Mouse (Mus musculus) midbrain, embryonic 13.5 days (tissue): ENCODE measurements around the gene Fyb. TPM values are rescaled to one million over a fixed set of nuclear protein-coding genes. Genes with fewer than 3 reads are reported as not detected.

Experiments
- ATAC-seq: fragments of 200-750 bp; cut with Nextera tagmentation; 2 replicates; pipeline ENCODE4 v1.8.0; 2017; ENCODE audit warnings: mild to moderate bottlenecking, moderate TSS enrichment, moderate library complexity
- H3K27ac ChIP-seq: fragments of 300-500 bp; sonication (generic); 2 replicates; pipeline ENCODE4 v1.5.1; 2015; ENCODE audit warnings: inconsistent platforms, mild to moderate bottlenecking, moderate library complexity
- H3K27me3 ChIP-seq: fragments of 300-500 bp; sonication (generic); 2 replicates; pipeline ENCODE4 v1.6.1; 2015; ENCODE audit warnings: mild to moderate bottlenecking, inconsistent platforms
- H3K36me3 ChIP-seq: fragments of 300-500 bp; sonication (generic); 2 replicates; pipeline ENCODE4 v1.6.1; 2015; ENCODE audit warnings: mild to moderate bottlenecking, inconsistent platforms
- H3K4me1 ChIP-seq: fragments of 300-500 bp; sonication (generic); replicated peaks from 2 replicates; pipeline ENCODE4 v1.6.1; 2015; ENCODE audit warnings: inconsistent platforms
- H3K4me2 ChIP-seq: fragments of 300-500 bp; sonication (generic); replicated peaks from 2 replicates; pipeline ENCODE4 v1.6.1; 2015; ENCODE audit warnings: moderate library complexity, mild to moderate bottlenecking, inconsistent platforms
- H3K4me3 ChIP-seq: fragments of 300-500 bp; sonication (generic); replicated peaks from 2 replicates; pipeline ENCODE4 v1.5.1; 2015; ENCODE audit warnings: mild to moderate bottlenecking, inconsistent platforms
- H3K9ac ChIP-seq: fragments of 300-500 bp; sonication (generic); replicated peaks from 2 replicates; pipeline ENCODE4 v1.6.1; 2015; ENCODE audit warnings: mild to moderate bottlenecking, inconsistent platforms
- H3K9me3 ChIP-seq: fragments of 300-500 bp; sonication (generic); 2 replicates; pipeline ENCODE4 v1.6.1; 2016; ENCODE audit warnings: mild to moderate bottlenecking, inconsistent platforms
- WGBS: fragments of 180-500 bp; shearing (Covaris S2); methylation state at CpG from one replicate; pipeline ENCODE4 v1.1.7; 2015; 5-methylcytosine and 5-hydroxymethylcytosine counted together
- polyA plus RNA-seq: library from polyadenylated mRNA; unstranded; fragments of >200 nt; fragmentation: Nextera tagmentation; extraction: Ambion mirVana; gene quantifications from 2 replicates; pipeline ENCODE4 v1.2.1, GENCODE M21; 2015

Fyb gene
- polyA plus RNA-seq: 2.7 and 4.1 TPM in 2 replicates

DNA sequence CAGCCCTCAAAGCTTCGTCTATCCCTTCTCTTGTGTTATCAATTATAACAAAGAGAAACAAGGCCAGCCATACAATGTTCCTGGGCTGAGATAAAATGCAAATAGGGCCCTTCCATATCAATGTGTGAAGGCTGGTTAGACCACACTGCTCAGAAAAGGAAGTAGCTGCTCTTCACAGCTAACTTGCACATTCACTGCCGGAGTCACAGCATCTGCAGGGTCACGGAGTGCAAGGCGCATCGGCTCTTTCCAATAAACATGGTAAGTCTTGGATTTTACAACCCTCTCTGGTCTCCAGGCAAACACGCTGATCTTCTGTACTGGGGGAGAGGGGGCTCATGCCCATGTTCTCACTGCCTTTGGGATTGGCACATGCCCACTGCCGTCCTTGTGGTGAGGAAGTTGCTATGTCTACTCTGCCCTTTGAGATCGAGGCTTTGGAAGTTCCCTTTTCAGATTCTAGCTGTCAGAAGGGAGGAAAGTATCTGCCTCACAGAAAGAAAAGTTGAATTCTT lies at the start of gene Fyb:
Gene Fyb, plus strand, starts transcription at position 201 of the 515 bp plus-strand sequence.
- no peak for ATAC-seq
- WGBS: 88% methylated on average over 8 of the region's 8 CpGs

DNA sequence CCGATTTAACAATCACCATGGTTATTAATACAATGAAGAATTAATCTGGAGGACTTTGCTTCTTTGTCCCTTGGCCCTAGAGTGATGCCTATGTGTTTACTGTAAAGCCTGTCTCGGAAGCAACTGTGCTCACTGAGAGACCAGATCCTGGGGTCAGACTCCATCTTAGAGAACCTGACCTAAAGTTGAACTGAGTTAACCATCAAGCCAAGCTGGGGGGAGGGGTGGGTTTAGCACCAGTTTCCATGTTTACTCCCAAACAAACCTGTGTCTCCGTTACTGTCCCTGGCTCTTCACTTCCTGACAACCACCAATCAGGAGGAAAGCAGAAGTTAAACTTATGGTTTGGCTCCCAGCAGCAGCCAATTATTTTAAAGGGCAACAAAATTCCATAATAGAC lies 39.1 kb upstream of the Fyb start:
- H3K36me3 ChIP-seq: no peaks in the 10 kb centered on the region
- H3K27ac ChIP-seq: no peak overlapping the region
- H3K4me1 ChIP-seq: no peaks in the 10 kb centered on the region
- no peak overlapping the region for H3K9ac ChIP-seq
- no peaks in the 10 kb centered on the region for H3K27me3 ChIP-seq
- 77% methylated on average over 3 of the region's 3 CpGs for WGBS
- no peaks in the 10 kb centered on the region; the same call in 1 of the 2 replicates for H3K9me3 ChIP-seq
- no peak for ATAC-seq
- H3K4me3 ChIP-seq: no peak overlapping the region
- no peak overlapping the region for H3K4me2 ChIP-seq

More for the DNA sequence above, at the start of gene Fyb:
- H3K4me1 ChIP-seq: no peaks in the 10 kb centered on the region
- H3K4me2 ChIP-seq: no peak within 1 kb of the TSS
- H3K9me3 ChIP-seq: no peaks in the 10 kb centered on the region
- no peak within 1 kb of the TSS for H3K4me3 ChIP-seq
- H3K36me3 ChIP-seq: no peaks in the 10 kb centered on the region
- no peaks in the 10 kb centered on the region for H3K27me3 ChIP-seq
- no peak within 1 kb of the TSS for H3K9ac ChIP-seq
- H3K27ac ChIP-seq: no peak within 1 kb of the TSS

DNA sequence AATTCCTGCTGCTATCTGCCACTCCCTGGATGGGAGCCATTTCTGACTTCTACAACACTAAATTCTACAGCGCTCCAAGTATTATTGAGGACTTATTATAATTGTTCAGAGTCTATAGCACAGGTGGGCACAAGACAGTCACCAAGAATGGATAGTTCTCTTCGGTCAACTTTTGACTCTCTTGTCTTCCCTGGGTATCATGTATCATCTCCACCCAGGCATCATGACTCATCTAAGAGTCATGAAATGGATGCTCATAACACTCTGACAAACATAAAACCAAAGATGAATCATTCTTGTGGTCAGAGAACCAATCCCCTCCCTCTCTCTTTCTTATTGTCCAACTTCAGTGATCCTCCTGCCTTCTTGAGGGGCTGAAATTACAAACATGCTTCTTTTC lies 30.3 kb upstream of the Fyb start:
- no peaks in the 10 kb centered on the region for H3K27me3 ChIP-seq
- H3K4me3 ChIP-seq: no peak overlapping the region
- no peaks in the 10 kb centered on the region; the same call in 1 of the 2 replicates for H3K9me3 ChIP-seq
- no peak overlapping the region for H3K27ac ChIP-seq
- WGBS: 89% methylated on average over 2 of the region's 2 CpGs
- ATAC-seq: no peak
- no peaks in the 10 kb centered on the region for H3K36me3 ChIP-seq
- no peak overlapping the region for H3K9ac ChIP-seq
- H3K4me2 ChIP-seq: no peak overlapping the region
- no peaks in the 10 kb centered on the region for H3K4me1 ChIP-seq

GRCm38 (mm10) chr15:6498396-6499070 lies 24.1 kb upstream of the Fyb start:
- no peak overlapping the region for H3K4me2 ChIP-seq
- 73% methylated on average over 10 of the region's 10 CpGs for WGBS
- peak; percentile 60; the same call in 1 of the 2 replicates for ATAC-seq

GRCm38 (mm10) chr15:6500787-6501186 lies 21.9 kb upstream of the Fyb start:
- Histone ChIP-seq H3K4me3 (no peak overlapping the region), H3K4me2 (no peak overlapping the region), H3K27me3 (no peaks in the 10 kb centered on the region), H3K9ac (no peak overlapping the region), H3K4me1 (no peaks in the 10 kb centered on the region), H3K27ac (no peak overlapping the region), H3K36me3 (no peaks in the 10 kb centered on the region), H3K9me3 (no peaks in the 10 kb centered on the region)
- WGBS: 68% methylated on average over 1 of the region's 1 CpGs
- ATAC-seq: no peak

More at GRCm38 (mm10) chr15:6498396-6499070, 24.1 kb upstream of the Fyb start:
- no peak overlapping the region for H3K4me3 ChIP-seq
- no peaks in the 10 kb centered on the region for H3K9me3 ChIP-seq
- H3K27ac ChIP-seq: no peak overlapping the region
- no peak overlapping the region for H3K9ac ChIP-seq
- no peaks in the 10 kb centered on the region for H3K27me3 ChIP-seq
- H3K4me1 ChIP-seq: no peaks in the 10 kb centered on the region
- H3K36me3 ChIP-seq: no peaks in the 10 kb centered on the region

DNA sequence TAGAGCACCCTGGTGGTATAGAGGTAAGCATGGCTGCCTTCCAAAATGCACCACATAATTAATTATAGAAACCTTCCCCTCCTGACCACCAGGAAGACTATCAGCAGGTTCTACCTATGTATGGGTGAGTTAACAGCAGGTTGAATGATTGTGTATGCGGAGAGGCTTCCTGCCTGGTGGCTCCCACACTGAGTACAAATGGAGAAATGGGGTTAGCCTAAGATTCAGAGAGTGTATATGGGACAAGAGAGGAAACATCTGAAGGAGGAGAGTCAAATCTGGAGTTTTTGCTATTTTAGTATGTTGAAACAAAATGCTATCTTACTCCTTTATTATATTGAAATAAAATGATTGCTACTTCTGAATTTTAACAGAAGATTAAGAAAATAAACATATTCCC lies 5.1 kb upstream of the Fyb start:
- H3K27me3 ChIP-seq: no peaks in the 10 kb centered on the region
- H3K27ac ChIP-seq: no peak overlapping the region
- H3K9me3 ChIP-seq: no peaks in the 10 kb centered on the region
- H3K4me1 ChIP-seq: no peaks in the 10 kb centered on the region
- no peak overlapping the region for H3K4me2 ChIP-seq
- no peak for ATAC-seq
- no peaks in the 10 kb centered on the region for H3K36me3 ChIP-seq
- 95% methylated on average over 1 of the region's 1 CpGs for whole genome bisulfite sequencing
- no peak overlapping the region for H3K9ac ChIP-seq
- H3K4me3 ChIP-seq: no peak overlapping the region

DNA sequence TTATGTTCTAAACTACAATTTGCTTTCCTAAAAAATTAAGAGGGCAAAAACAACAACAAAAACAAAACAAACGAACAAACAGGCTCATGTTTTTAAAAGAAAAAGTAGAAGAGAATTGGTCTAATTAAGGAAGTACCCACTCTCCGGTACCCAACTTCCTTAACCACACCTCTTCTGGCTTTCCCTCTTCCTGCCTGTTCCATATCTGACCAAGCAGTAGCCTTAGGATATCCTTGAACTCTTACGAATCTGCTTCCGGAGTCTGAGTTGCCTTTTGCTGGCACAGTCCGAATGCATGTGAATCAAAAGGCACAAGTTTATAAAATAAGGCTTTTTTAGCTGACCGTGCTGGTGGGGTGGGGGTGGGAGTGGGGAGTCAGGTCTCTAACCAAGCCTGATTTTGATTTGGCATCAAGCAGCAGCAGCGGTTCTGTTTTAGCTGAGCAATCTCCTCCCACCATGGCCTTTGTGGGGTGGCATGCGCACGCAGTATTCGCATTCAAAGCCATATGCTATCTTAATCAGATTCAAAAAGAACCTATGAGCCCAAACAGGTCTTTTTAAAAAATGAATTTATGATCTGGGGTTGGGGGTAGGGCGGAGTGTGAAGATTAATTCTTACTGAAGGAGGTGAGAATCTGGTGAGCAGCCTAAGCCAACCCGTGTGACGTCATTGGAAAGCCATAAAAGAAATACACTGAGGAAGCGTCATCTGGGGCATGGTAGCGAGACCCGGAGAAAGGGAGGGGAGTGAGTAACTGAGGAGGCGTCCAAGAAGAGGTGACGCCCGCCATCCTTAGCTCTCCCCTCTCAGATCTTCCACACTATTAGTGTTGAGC lies 3.0 kb upstream of the Fyb start:
- Histone ChIP-seq H3K4me1 (no peaks in the 10 kb centered on the region), H3K9ac (no peak overlapping the region), H3K27ac (no peak overlapping the region), H3K36me3 (no peaks in the 10 kb centered on the region), H3K27me3 (no peaks in the 10 kb centered on the region), H3K9me3 (no peaks in the 10 kb centered on the region), H3K4me2 (no peak overlapping the region), H3K4me3 (no peak overlapping the region)
- WGBS: 90% methylated on average over 19 of the region's 19 CpGs
- no peak for ATAC-seq

- Histone ChIP-seq H3K27me3 (no peaks in the 10 kb centered on the region), H3K4me3 (no peak overlapping the region), H3K36me3 (no peaks in the 10 kb centered on the region), H3K4me1 (no peaks in the 10 kb centered on the region), H3K27ac (no peak overlapping the region), H3K9me3 (no peaks in the 10 kb centered on the region), H3K9ac (no peak overlapping the region), H3K4me2 (no peak overlapping the region)
- no peak for ATAC-seq
- 89% methylated on average over 10 of the region's 10 CpGs for WGBS
Observed at GRCm38 (mm10) chr15:6520505-6521155, 2.0 kb upstream of the Fyb start.

DNA sequence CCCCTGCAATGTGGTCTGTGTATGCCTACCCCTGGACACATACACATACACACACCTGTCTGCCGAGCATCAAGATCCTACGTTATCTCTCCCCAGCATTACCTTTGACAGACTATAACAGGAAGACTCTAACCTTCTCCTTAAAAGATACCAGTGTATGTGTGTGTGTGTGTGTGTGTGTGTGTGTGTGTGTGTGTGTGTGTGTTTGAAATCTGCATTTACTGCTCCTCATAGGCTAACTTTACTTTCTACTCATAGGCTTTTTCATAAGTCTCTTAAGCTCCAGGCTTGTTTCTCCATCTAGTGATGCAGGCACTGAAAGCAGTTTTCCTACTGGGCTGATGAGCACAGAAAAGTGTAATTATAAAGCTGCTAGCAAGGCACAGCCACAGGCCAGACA lies 2.1 kb downstream of the Fyb start:
- Histone ChIP-seq H3K27ac (no peak overlapping the region), H3K4me3 (no peak overlapping the region), H3K4me1 (no peaks in the 10 kb centered on the region), H3K9me3 (no peaks in the 10 kb centered on the region), H3K9ac (no peak overlapping the region), H3K27me3 (no peaks in the 10 kb centered on the region), H3K36me3 (no peaks in the 10 kb centered on the region), H3K4me2 (no peak overlapping the region)
- 92% methylated on average over 2 of the region's 2 CpGs for WGBS
- no peak for ATAC-seq

DNA sequence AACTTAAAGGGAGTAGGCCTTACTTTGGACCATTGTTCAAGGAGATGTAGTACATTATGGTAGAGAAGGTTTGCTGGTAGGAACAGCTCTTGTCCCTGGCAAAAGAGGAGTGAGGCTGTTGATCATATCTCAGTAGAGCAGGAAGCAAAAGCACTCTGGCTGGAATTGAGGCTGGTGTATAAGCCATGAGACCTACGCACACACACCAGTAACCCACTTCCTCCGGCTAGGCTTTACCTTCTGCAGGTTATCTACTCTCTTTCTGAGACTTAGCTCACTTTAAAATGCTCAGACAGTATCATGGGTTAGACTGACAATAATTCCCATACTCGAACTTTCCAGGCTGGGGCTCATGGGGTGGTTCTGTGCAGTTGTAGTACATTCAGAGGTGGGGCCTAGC lies 2.7 kb downstream of the Fyb start:
- Histone ChIP-seq H3K4me3 (no peak overlapping the region), H3K9ac (no peak overlapping the region), H3K27me3 (no peaks in the 10 kb centered on the region), H3K27ac (no peak overlapping the region), H3K9me3 (no peaks in the 10 kb centered on the region), H3K36me3 (no peaks in the 10 kb centered on the region), H3K4me1 (no peaks in the 10 kb centered on the region), H3K4me2 (no peak overlapping the region)
- 86% methylated on average over 3 of the region's 3 CpGs for WGBS
- ATAC-seq: no peak

DNA sequence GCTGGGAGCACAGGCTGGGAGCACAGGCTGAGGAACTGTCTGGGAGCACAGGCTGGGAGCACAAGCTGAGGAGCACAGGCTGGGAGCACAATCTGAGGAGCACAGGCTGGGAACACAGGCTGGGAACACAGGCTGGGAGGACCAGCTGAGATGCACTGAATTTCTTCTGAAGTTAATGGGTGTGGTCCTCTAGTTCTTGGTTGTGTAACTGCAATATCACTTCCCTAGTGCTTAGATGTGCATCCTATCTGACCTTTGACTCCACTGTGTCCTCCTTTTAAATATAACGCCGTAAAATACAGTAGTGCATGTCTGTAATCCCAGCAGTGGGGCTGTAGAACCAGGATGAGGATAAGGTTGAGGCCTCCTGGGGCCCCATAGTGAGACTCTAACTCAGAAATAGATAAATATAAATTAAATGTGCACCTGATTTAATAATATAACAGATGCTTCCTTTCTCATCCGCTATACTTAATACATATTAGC lies 11.2 kb downstream of the Fyb start:
- ATAC-seq: no peak
- no peak overlapping the region for H3K27ac ChIP-seq
- H3K4me1 ChIP-seq: no peaks in the 10 kb centered on the region
- H3K9me3 ChIP-seq: no peaks in the 10 kb centered on the region
- H3K36me3 ChIP-seq: no peaks in the 10 kb centered on the region
- 89% methylated on average over 3 of the region's 3 CpGs for WGBS
- H3K4me3 ChIP-seq: no peak overlapping the region
- no peak overlapping the region for H3K4me2 ChIP-seq
- H3K9ac ChIP-seq: no peak overlapping the region
- H3K27me3 ChIP-seq: no peaks in the 10 kb centered on the region

DNA sequence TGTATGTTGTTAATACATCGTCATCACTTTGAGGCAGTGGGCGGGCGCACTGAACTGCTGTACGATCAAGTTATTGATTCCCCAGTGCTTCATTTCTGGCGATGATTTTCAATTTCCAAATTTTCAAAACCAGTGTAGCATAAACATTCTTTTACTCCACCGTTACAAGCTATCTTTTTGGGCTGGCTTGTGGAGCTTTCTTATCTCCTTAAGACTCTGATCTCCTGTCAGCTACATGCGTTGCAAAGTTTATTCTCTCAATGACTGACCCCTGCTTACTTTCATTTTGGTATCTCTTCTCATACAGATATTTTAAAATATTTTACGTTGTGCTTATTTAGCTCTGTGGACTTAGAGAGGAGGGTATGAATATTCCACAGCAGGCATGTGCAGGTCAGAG lies 11.9 kb downstream of the Fyb start:
- Histone ChIP-seq H3K4me3 (no peak overlapping the region), H3K36me3 (no peaks in the 10 kb centered on the region), H3K4me2 (no peak overlapping the region), H3K27me3 (no peaks in the 10 kb centered on the region), H3K9me3 (no peaks in the 10 kb centered on the region), H3K9ac (no peak overlapping the region), H3K4me1 (no peaks in the 10 kb centered on the region), H3K27ac (no peak overlapping the region)
- 90% methylated on average over 8 of the region's 8 CpGs for WGBS
- no peak for ATAC-seq
